Comparison of ENCODE assay signal across 10 mouse cellular contexts in genomic region chr12:25792571-25793075, GRCm38 (mm10).
"Had no signal": no experiment of that assay in that cellular context is flagged by ENCODE, and none has a peak within 500 bp of the region (broad histone marks: within the 10 kb centered on the region; RNA-seq: fewer than 3 reads in every experiment).

No protein-coding gene starts in this region.

- H3K4me1 ChIP-seq: limb, embryonic 13.5 days; liver, embryonic 12.5 days; midbrain, embryonic 10.5 days; neural tube, embryonic 12.5 days had no signal

- DNase-seq: kidney, adult 8-10 months; layer of hippocampus, adult 9-11 months; left cerebral cortex, postnatal 4 days; midbrain, embryonic 14.5 days; thymus, adult 18-20 months; thymus, postnatal 25 days had no signal

- H3K4me3 ChIP-seq: limb, embryonic 13.5 days; liver, embryonic 12.5 days; midbrain, embryonic 10.5 days; neural tube, embryonic 12.5 days had no signal
